Mouse (Mus musculus): Measurements from ENCODE around the gene Ntm.

- TF ChIP-seq CTCF (IDR thresholded peaks at IDR 0.05; ENCODE audit: control insufficient read depth, insufficient read depth, low read length) (no peak), POLR2A (IDR thresholded peaks at IDR 0.05; ENCODE audit: borderline replicate concordance, control insufficient read depth, low read depth, low read length) (no peak)
Observed at GRCm38 (mm10) chr9:29161059-29161642, 801.8 kb downstream of the Ntm start.

All from bone marrow, adult 2 months (tissue).